Mouse (Mus musculus): ENCODE results near the gene Gabarapl1.

DNA sequence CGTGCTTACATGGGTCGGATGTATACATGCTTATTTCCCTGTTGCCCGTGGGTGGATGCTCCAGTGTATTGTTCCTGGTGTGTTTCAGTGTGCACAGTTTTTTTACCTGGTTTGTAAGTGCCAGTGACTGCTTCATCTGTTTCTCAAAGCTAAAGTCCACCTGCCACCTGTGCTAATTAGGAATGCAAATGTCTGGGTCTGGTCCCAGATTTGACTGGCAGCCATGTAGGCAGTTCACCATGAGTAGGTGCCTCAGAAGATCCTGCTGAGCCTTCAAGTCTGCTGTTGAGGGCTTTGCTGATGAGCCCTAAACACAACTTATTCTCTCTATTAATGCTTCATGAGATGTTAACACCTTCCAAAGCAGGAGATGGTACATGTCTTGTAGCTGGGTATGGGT is 9.6 kb downstream of the Gabarapl1 start:
- TF ChIP-seq CTCF (conservative IDR thresholded peaks at IDR 0.05 in 1 of 2, IDR thresholded peaks at IDR 0.05 in 1 of 2; ENCODE audit: low read depth in 2 of 2, low read length in 2 of 2) (no peak), POLR2A (IDR thresholded peaks at IDR 0.05; ENCODE audit: low read depth, low read length) (no peak), RAD21 (IDR thresholded peaks at IDR 0.05; ENCODE audit: low read depth, low read length) (no peak), SMC3 (IDR thresholded peaks at IDR 0.05; ENCODE audit: low read depth, low read length) (no peak), HCFC1 (IDR thresholded peaks at IDR 0.05; ENCODE audit: low read depth, low read length) (no peak), EP300 (IDR thresholded peaks at IDR 0.05; ENCODE audit: low read length) (no peak), BHLHE40 (IDR thresholded peaks at IDR 0.05; ENCODE audit: low read depth, low read length) (no peak), MAFK (IDR thresholded peaks at IDR 0.05; ENCODE audit: insufficient replicate concordance, low read length) (no peak), MAX (IDR thresholded peaks at IDR 0.05; ENCODE audit: low read length) (no peak), ZC3H11A (IDR thresholded peaks at IDR 0.05; ENCODE audit: low read depth, low read length) (no peak), TBP (conservative IDR thresholded peaks at IDR 0.05; ENCODE audit: low read depth, low read length) (no peak), USF2 (conservative IDR thresholded peaks at IDR 0.05; ENCODE audit: low read depth, low read length) (no peak), USF1 (IDR thresholded peaks at IDR 0.05; ENCODE audit: low read depth, low read length) (no peak), CHD1 (IDR thresholded peaks at IDR 0.05; ENCODE audit: low read depth, low read length) (no peak)

Measured in CH12.LX (cell line).